Mouse (Mus musculus) megakaryocyte-erythroid progenitor cell, adult 5-6 weeks (primary cell): ENCODE results near the gene Tmem107. TPM values are rescaled to one million over a fixed set of nuclear protein-coding genes. Genes with fewer than 3 reads are reported as not detected.

Experiments
- ATAC-seq: replicated peaks from 2 replicates; pipeline ENCODE4 v1.8.0; 2016; ENCODE audit warnings: mild to moderate bottlenecking, inconsistent platforms; ENCODE audit not compliant: severe bottlenecking, poor library complexity, low FRiP score, low TSS enrichment
- total RNA-seq, 2 experiments: library from RNA; stranded (forward) in 1 of 2; stranded (reverse) in 1 of 2; fragments of 200-1000, 215-1000 nt in 1 of 2; fragments of >200 nt in 1 of 2; fragmentation: Nextera tagmentation in 1 of 2; gene quantifications; 2 replicates each; pipeline ENCODE4 v1.2.3; 2014 to 2017

The Tmem107 gene
- total RNA-seq, 2 experiments from 2014 or later = 33.4 to 33.8 TPM

GRCm38 (mm10) chr11:69073065-69073888 lies 2.7 kb downstream of the Tmem107 start:
- peak; percentile 82 for ATAC-seq

DNA sequence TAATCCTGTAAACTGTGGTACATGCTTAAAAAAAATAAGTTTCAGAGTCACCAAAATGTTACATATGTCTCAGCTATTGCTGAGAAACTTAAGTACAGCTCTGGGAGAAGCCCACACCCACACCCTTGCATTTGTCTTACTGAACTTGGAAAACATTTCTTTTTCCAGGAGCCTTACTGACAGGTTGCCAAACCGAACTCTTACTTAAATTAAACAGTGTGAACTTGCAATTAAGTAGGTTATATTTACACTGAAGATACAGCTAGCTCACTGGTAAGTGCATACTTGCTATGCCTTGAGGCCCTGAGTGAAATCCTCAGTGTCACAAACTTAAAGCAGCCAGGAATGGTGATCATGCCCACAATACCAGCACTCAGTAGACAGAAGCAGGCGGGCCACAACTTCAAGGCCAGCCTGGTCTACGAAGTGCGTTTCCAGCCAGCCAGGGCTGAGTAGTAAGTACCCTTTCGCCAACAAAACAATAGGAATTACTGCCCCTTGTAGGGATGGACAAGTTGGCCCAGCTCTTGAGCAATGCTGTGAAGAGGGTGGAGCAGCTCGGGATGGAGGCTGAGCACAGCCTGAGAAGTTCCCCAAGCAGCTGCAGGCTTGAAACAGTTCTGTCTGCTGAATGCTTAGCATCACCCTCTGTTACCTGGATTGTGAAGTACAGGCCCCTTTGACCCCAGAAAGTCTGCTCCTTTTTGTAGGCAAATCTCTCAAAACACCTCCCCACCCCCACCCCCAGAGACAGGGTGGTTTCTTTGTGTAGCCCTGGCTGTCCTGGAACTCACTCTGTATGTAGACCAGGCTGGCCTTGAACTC lies 3.6 kb downstream of the Tmem107 start:
- ATAC-seq = 0 out of 2 replicates have a peak, but pooled peaks have one; percentile 5

DNA sequence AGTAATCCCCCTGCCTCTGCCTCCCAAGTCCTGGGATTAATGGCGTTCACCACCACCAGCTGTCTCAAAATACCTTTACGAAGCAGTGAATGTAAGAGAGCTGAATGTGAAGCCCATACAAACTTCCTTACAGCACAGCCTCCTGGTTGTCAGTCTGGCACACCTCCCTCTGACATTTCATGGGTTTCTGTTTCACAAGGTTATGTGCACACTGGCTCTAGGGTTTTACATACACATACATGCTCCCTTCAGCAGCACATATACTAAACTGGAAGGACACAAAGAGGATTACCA lies 4.1 kb downstream of the Tmem107 start:
- ATAC-seq = no peak

GRCm38 (mm10) chr11:69075764-69076479 lies 5.3 kb downstream of the Tmem107 start:
- ATAC-seq = no peak

DNA sequence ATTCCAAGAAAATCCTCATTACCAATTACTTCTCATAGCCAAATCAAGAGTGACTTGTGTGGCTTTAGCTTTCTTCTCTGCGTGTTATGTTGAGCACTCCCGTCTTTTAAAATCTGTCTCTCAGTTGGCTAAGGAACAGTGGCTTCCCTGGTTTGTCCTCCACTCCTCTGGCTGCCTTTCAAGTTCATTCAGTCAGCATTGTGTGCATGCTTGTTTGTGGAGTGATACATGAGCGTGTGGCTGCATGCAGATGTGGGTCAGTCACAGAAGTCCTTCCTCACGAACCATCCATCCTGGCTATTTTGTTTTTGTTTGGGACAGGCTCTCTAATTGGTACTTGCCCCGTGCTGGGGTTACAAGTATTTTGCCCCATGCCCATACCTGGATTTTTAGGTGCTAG lies 6.0 kb downstream of the Tmem107 start:
- ATAC-seq = no peak

DNA sequence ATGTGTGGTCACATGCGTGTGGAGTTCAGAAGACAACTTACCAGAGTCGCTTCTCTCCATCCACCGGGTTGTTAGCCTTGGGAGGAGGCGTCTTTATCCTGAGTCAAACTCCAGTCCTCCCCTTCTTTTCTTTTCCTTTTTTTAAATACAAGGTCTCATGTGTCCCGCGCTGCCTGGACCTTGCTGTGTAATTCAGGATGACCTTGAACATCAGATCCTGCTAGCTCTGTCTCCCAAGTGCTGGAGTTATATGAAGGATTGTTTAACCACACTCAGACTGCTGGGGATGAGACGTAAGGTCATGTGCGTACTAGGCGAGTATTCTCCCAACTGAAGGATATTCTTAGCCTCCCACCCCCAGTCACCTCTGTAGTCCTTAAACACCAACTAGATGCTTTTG lies 6.7 kb downstream of the Tmem107 start:
- no peak for ATAC-seq

- no peak for ATAC-seq
These were observed 7.4 kb downstream of the Tmem107 start for GRCm38 (mm10) chr11:69078041-69078440.

DNA sequence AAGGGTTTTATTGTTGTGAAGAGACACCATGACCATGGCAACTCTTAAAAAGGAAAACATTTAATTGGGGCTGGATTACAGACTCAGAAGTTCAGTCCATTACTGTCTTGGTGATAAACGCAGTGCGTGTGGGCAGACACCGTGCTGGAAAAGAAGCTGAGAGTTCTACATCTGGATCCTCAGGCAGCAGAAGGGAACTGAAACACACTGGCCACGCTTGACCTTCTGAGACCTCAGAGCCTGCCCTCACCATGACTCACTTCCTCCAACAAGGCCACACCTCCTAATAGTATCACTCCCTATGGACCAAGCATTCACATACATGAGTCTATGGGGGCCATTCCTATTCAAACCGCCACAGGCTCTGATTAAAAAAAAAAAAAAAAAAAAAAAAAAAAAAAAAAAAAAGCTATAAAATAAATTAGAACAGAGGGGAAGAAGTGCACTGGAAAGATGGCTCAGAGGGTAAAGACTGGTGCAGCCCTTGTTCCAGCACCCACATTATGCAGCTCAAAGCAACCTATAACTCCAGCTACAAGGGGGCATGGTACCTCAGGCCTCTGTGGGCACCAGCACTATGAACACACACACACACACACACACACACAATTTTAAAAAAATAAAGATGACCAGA lies 8.3 kb downstream of the Tmem107 start:
- no peak for ATAC-seq

DNA sequence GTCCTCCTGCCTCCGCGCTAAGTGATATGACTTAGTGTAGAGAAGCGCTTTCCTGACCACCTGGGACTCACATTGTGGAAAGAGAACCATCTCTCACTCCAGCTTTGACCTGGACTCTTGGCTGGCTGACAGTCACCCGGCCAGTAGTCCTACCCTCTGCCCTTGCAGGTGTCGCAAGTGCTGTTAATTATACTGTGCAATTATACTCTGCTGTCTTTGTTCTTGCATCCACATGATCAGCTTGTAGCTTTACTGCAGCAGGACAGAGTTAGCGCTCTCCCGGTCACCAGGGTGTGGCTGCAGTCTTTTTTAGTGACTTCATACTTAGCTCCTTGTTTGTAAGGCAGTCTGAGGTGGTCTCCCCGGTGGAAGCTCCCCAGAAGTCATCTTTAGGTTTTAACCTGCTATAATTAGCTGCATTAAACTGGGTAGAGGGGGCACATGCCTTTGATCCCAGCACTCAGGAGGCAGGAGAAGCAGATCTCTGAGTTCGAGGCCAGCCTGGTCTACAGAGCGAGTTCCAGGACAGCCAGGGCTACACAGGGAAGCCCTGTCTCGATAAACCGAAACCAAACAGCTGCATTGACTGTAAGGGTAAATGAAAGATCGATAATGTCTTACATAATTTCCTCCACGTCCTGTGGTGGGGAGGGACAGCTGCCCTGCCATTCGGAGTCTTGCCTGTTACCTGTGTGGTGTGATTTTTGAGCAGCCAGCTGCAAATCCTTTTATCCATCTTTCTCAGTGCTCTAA lies 9.7 kb downstream of the Tmem107 start:
- no peak for ATAC-seq

GRCm38 (mm10) chr11:69080855-69081222 lies 10.2 kb downstream of the Tmem107 start:
- ATAC-seq = no peak

DNA sequence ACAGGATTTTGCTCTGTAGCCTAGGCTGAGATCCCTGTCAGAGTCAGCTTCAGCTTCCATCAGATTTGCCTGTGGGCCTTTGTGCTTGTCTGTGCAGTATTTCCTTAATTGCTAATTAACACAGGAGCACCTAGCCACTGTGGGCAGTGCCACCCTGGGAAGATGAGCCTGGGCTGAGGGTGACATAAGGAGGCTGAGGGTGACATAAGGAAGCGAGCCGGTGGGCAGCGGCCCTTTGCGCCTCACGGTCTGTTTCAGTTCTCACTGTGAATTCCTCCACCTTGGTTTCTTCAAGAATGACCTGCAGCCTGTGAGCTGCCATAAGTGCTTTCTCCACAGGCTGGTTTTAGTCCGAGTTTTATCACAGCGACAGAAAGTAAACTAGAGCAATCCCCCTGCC lies 11.0 kb downstream of the Tmem107 start:
- no peak for ATAC-seq

GRCm38 (mm10) chr11:69085608-69086007 lies 15.0 kb downstream of the Tmem107 start:
- ATAC-seq = no peak

DNA sequence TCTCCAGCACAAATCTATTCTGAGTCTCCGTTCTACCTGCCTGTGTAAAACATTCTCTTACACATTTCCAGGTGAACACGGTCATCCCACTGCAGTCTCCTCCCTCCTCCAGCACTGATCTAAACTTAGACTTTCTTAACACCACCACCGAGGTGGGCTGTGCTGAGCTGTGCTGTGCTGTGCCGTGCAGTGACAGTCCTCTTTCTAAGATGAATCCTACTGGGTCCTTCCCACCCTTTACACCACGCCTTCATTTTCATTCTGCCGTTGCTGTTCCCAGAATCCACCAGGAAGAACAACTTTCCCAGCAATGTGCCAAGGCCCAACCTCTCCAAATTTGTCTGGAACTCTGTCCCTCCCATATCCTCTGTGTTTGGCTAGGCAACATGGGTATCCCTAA lies 15.8 kb downstream of the Tmem107 start:
- no peak for ATAC-seq

DNA sequence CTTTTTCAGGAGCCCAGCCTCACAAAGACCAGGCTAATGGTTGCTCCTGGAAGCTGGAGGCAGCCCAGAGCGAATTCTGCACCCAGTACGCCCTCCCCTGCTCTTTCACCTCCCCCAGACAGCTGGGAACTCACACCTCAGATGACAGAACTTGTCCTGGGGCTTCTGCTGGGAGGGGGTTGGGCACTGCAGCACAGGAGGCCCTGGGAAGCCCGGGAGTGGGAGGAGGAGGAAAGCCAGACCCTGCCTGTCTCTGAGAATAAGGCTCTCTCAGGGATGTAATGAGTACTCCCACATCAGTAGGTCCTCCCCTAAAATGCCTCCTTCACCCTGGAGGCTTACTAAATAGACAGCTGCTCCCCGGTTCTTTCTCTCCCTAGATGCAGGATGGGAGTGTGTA lies 16.5 kb downstream of the Tmem107 start:
- ATAC-seq = no peak

GRCm38 (mm10) chr11:69087597-69087996 lies 17.0 kb downstream of the Tmem107 start:
- no peak for ATAC-seq

- ATAC-seq = peak; percentile 53; the same call in 1 of the 2 replicates
These were observed 17.7 kb downstream of the Tmem107 start, which contains the start of gene Vamp2 for GRCm38 (mm10) chr11:69088103-69088855. TSS of gene Vamp2 (plus strand) at chr11:69088490.

GRCm38 (mm10) chr11:69088856-69089615 lies 18.4 kb downstream of the Tmem107 start:
- ATAC-seq = peak; percentile 65
